9 mouse cellular contexts compared by ENCODE assay signal in the genomic region with DNA sequence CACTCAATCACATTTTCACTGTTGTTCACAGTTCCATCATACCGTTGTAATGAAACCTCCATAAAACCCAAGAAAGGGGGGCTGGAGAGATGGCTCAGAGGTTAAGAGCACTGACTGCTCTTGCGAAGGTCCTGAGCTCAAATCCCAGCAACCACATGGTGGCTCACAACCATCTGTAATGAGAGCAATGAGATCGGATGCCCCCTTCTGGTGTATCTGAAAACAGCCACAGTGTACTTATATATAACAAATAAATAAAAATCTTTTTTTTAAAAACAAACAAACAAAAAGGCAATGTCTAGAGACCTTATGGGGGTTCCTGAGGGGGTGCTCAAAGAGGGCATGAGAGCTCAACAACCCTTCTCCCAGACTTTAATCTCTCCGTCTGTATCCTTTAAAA. TPM values are rescaled to one million over a fixed set of nuclear protein-coding genes. Genes with fewer than 3 reads are reported as not detected.
A peak's percentile ranks its signal among the peaks of the same experiment; 100 is the strongest.
DNase-seq lines count a peak whose midpoint lies in the region; ATAC-seq and TF ChIP-seq lines count a peak whose summit lies in the region.
"Not testable (repeated sequence)": the region's sequence is repeated elsewhere in the genome, so short reads cannot be mapped to it uniquely, and the experiment has no call there.
"Had no signal": no experiment of that assay in that cellular context is flagged by ENCODE, and none has a peak within 500 bp of the region (broad histone marks: within the 10 kb centered on the region; RNA-seq: fewer than 3 reads in every experiment).

No protein-coding gene starts in this region.

- TF ChIP-seq CTCF in ES-Bruce4 (IDR thresholded peaks at IDR 0.05; ENCODE audit: low read depth, low read length), result peak; percentile 7
- peak; percentile 28; the same call in 1 of the 2 replicates for TF ChIP-seq CTCF in heart, adult 2 months (IDR thresholded peaks at IDR 0.05)
- peak; percentile 21; the same call in 1 of the 2 replicates for TF ChIP-seq CTCF in kidney, postnatal 0 days (IDR thresholded peaks at IDR 0.05; ENCODE audit: low read depth)
- not testable (repeated sequence) for TF ChIP-seq CTCF in liver, adult 2 months (IDR thresholded peaks at IDR 0.05; ENCODE audit: low read depth, low read length)
- TF ChIP-seq CTCF in stomach, postnatal 0 days (IDR thresholded peaks at IDR 0.05; ENCODE audit: low read depth), result peak; percentile 35

- intact Hi-C loops in heart, adult 2 months (cut with DNase I), result not testable (repeated sequence)

- H3K4me2 ChIP-seq in kidney, postnatal 0 days (ENCODE audit: low read length); stomach, postnatal 0 days (replicated peaks; ENCODE audit: low read depth): not testable (repeated sequence)

- H3K27ac ChIP-seq in ES-Bruce4 (ENCODE audit: insufficient read depth, low read length); heart, adult 2 months; kidney, postnatal 0 days; stomach, postnatal 0 days (replicated peaks): not testable (repeated sequence)
- peak overlapping the region; percentile 92; the same call in 1 of the 2 replicates for H3K27ac ChIP-seq in liver, adult 2 months (replicated peaks; ENCODE audit: insufficient read depth, low read depth, low read length)

- DNase-seq in 3T3-L1 (ENCODE audit: low read depth, low spot score), result peak; percentile 20
- peak; percentile 6 for DNase-seq in brain, adult 2 months (ENCODE audit: low read depth, low spot score)
- not testable (repeated sequence) for DNase-seq in heart, adult 2 months; kidney, postnatal 0 days (ENCODE audit: low spot score); stomach, postnatal 0 days (ENCODE audit: low spot score)
- DNase-seq in liver, adult 2 months (ENCODE audit: extremely low read depth, low read depth, low spot score), result peak; percentile 33

- 87% methylated on average over 4 of the region's 4 CpGs for whole genome bisulfite sequencing in heart, adult 2 months
- 78% methylated on average over 4 of the region's 4 CpGs for WGBS in kidney, postnatal 0 days
- 83% methylated on average over 4 of the region's 4 CpGs for WGBS in liver, adult 2 months
- 76% methylated on average over 4 of the region's 4 CpGs for WGBS in stomach, postnatal 0 days

- H3K9ac ChIP-seq in ES-Bruce4 (ENCODE audit: low read depth, poor library complexity, severe bottlenecking); heart, adult 2 months (ENCODE audit: low read depth, low read length); kidney, postnatal 0 days (ENCODE audit: low read depth, low read length); liver, adult 2 months (ENCODE audit: low read depth, low read length); stomach, postnatal 0 days (ENCODE audit: low read length): not testable (repeated sequence)

- H3K36me3 ChIP-seq in ES-Bruce4 (ENCODE audit: control insufficient read depth, insufficient read depth, low read length, poor library complexity, severe bottlenecking); heart, adult 2 months (ENCODE audit: control insufficient read depth, insufficient read depth, low read length); kidney, postnatal 0 days (ENCODE audit: insufficient read depth, low read length); liver, adult 2 months (ENCODE audit: control insufficient read depth, insufficient read depth, low read length); stomach, postnatal 0 days (ENCODE audit: control insufficient read depth, insufficient read depth, low read length): not testable (repeated sequence)

- not testable (repeated sequence) for H3K27me3 ChIP-seq in ES-Bruce4 (ENCODE audit: control insufficient read depth, insufficient read depth, low read length, poor library complexity, severe bottlenecking); heart, adult 2 months (ENCODE audit: control insufficient read depth, insufficient read depth, low read length); kidney, postnatal 0 days (ENCODE audit: insufficient read depth, low read length); liver, adult 2 months (ENCODE audit: control insufficient read depth, insufficient read depth, low read length); stomach, postnatal 0 days (ENCODE audit: control insufficient read depth, insufficient read depth, low read length)

- H3K79me2 ChIP-seq in heart, adult 2 months (replicated peaks; ENCODE audit: control insufficient read depth, insufficient read depth, low read length); liver, adult 2 months (ENCODE audit: control insufficient read depth, insufficient read depth, low read length): not testable (repeated sequence)

- H3K4me1 ChIP-seq in ES-Bruce4 (ENCODE audit: control insufficient read depth, insufficient read depth, low read length); heart, adult 2 months (ENCODE audit: control insufficient read depth, insufficient read depth, low read length); kidney, postnatal 0 days (replicated peaks; ENCODE audit: insufficient read depth, low read length); liver, adult 2 months (ENCODE audit: control insufficient read depth, insufficient read depth, low read length); stomach, postnatal 0 days (replicated peaks; ENCODE audit: control insufficient read depth, insufficient read depth): not testable (repeated sequence)

- TF ChIP-seq EP300 in ES-Bruce4 (IDR thresholded peaks at IDR 0.05; ENCODE audit: insufficient read depth, low read depth, low read length); heart, adult 2 months (IDR thresholded peaks at IDR 0.05; ENCODE audit: insufficient read depth, low read depth, low read length); stomach, postnatal 0 days (optimal IDR thresholded peaks at IDR 0.05): not testable (repeated sequence)

- not testable (repeated sequence) for H3K9me3 ChIP-seq in ES-Bruce4 (replicated peaks; ENCODE audit: control insufficient read depth, insufficient read depth, low read length, poor library complexity, severe bottlenecking); kidney, postnatal 0 days (replicated peaks; ENCODE audit: low read length); stomach, postnatal 0 days (ENCODE audit: control insufficient read depth, low read length)

- not testable (repeated sequence) for TF ChIP-seq POLR2A in ES-Bruce4 (IDR thresholded peaks at IDR 0.05; ENCODE audit: insufficient read depth, low read length); heart, adult 2 months (IDR thresholded peaks at IDR 0.05; ENCODE audit: insufficient read depth, low read depth, low read length); liver, adult 2 months (IDR thresholded peaks at IDR 0.05; ENCODE audit: extremely low read depth, insufficient read depth, low read length)

- ATAC-seq in kidney, postnatal 0 days (replicated peaks; ENCODE audit: low FRiP score, low read depth); stomach, postnatal 0 days (ENCODE audit: low FRiP score, low TSS enrichment): not testable (repeated sequence)

- not testable (repeated sequence) for H3K4me3 ChIP-seq in ES-Bruce4 (ENCODE audit: low read depth, low read length); heart, adult 2 months; kidney, postnatal 0 days (replicated peaks; ENCODE audit: low read depth, low read length); liver, adult 2 months (ENCODE audit: insufficient read depth, low read depth, low read length); stomach, postnatal 0 days (ENCODE audit: low read depth, low read length)

RNA-seq across cellular contexts. Expression of a gene that starts 39.6 kb away (rescaled TPM):
- polyA plus RNA-seq in ES-Bruce4 (2011; ENCODE audit: insufficient read depth, insufficient read length, low read depth, missing spikeins), result 38.5 and 39.5 TPM in 2 replicates
- total RNA-seq in heart, adult 2 months (2021), result 10 to 100 TPM; 36.0 to 44.0 TPM
- 27.9 and 41.2 TPM in 2 replicates for polyA plus RNA-seq in heart, adult 2 months (2012; rRNA removed)
- 3.2 and 4.2 TPM in 2 replicates for polyA plus RNA-seq in kidney, postnatal 0 days (2015; fragmentation: Nextera tagmentation; extraction: Ambion mirVana)
- 46.2 and 50.2 TPM in 2 replicates for total RNA-seq in liver, adult 2 months (2014; rRNA removed)
- polyA plus RNA-seq in liver, adult 2 months (2012; rRNA removed), result 43.2 and 45.8 TPM in 2 replicates
- 7.0 and 12.0 TPM in 2 replicates for polyA plus RNA-seq in stomach, postnatal 0 days (2015; fragmentation: Nextera tagmentation; extraction: Ambion mirVana)
- total RNA-seq: MEL had no signal
- polyA plus RNA-seq: activated CD4-positive, CD25-positive, alpha-beta regulatory T cell, adult 4 months had no signal
